ENCODE assay signal across 9 mouse cellular contexts in the genomic region with DNA sequence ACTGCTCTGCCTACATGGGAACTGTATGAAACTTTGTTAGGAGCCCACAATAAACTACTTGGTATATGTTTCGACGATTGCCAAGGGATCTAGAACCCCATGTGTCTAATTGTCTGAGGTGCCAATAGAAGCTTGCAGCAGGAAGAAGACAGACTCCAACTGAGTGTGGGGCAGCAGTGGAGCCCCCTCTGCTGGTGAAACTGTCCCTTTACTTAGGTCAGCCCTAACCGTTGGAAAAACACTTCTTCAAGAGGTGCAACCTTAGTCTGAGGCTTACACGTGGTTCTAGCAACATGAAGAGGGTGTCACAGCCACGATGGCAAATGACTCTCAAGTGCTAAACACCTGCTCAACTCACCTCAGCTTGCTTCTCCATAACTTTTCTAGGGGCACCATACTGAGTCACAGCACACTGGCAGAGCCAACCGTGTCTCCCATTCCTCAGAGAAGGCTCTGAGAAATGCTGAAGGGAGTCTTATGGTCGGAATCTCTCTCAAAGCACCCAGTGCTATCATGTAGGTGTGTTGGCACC. TPM values are rescaled to one million over a fixed set of nuclear protein-coding genes. Genes with fewer than 3 reads are reported as not detected.
DNase-seq lines count a peak whose midpoint lies in the region; ATAC-seq and TF ChIP-seq lines count a peak whose summit lies in the region.
"Had no signal": no experiment of that assay in that cellular context is flagged by ENCODE, and none has a peak within 500 bp of the region (broad histone marks: within the 10 kb centered on the region; RNA-seq: fewer than 3 reads in every experiment).

No protein-coding gene starts in this region.

- H3K27me3 ChIP-seq in splenic B cell, adult 2 months (ENCODE audit: control insufficient read depth, insufficient read depth, low read length, poor library complexity, severe bottlenecking): no peaks in the 10 kb centered on the region

- H3K4me3 ChIP-seq in layer of hippocampus, adult 2 months: no peak overlapping the region
- H3K4me3 ChIP-seq: erythroblast, embryonic 14.5 days had no signal

- no peaks in the 10 kb centered on the region for H3K36me3 ChIP-seq in splenic B cell, adult 2 months (ENCODE audit: control insufficient read depth, insufficient read depth, low read length, poor library complexity, severe bottlenecking)

- TF ChIP-seq CTCF in layer of hippocampus, adult 2 months (conservative IDR thresholded peaks at IDR 0.05): peak; percentile 86

- no peak overlapping the region for H3K27ac ChIP-seq in layer of hippocampus, adult 2 months

- peak; percentile 32 to 58; a peak in 2 of 4 replicates for ATAC-seq in hematopoietic stem cell, adult 5-6 weeks (replicated peaks in 1 of 2; ENCODE audit: insufficient read depth in 1 of 2, low FRiP score in 2 of 2, low TSS enrichment in 1 of 2, low read depth in 1 of 2, poor library complexity in 2 of 2, severe bottlenecking in 2 of 2)
- ATAC-seq in frontal cortex, adult (ENCODE audit: low TSS enrichment): no peak

- no peak for DNase-seq in layer of hippocampus, adult 2 months (ENCODE audit: low spot score in 2 of 2)
- DNase-seq in layer of hippocampus, adult 11-12 months (ENCODE audit: low spot score): no peak
- peak; percentile 43 for DNase-seq in ES-CJ7 (ENCODE audit: low read depth, low spot score)
- DNase-seq in adrenal gland, adult 8-10 months: peak; percentile 12
- DNase-seq in splenic B cell, adult 2 months (ENCODE audit: low read depth, low spot score): peak; percentile 35

RNA-seq across cellular contexts. Expression of gene Syt16, which starts 17.3 kb away (rescaled TPM):
- total RNA-seq in layer of hippocampus, adult 2 months (2021): 10 to 100 TPM; 51.5 to 56.6 TPM
- 1 to 10 TPM in 2 of 4 experiments, under 1 TPM in 2; 0.26 to 3.0 (median 1.0) TPM for total RNA-seq in adrenal gland, adult 8-10 months (2022)
- total RNA-seq in hematopoietic stem cell, adult 5-6 weeks (2017): 0.31 TPM in 1 of 2 replicates, not detected in the other
- total RNA-seq: liver, adult 2 months had no signal

RNA-seq across cellular contexts. Expression of gene Snapc1, which starts 50.5 kb away (rescaled TPM):
- 10 to 100 TPM; 34.5 to 35.7 TPM for total RNA-seq in layer of hippocampus, adult 2 months (2021)
- 10 to 100 TPM; 15.1 to 28.9 (median 23.2) TPM for total RNA-seq in adrenal gland, adult 8-10 months (2022)
- total RNA-seq in hematopoietic stem cell, adult 5-6 weeks (2017): 13.3 and 20.6 TPM in 2 replicates

Comparison
In these comparisons a context has a peak if more than half of its experiments do, and no peak if none do; other contexts are left out.
1. DNase-seq: peak in ES-CJ7 (single experiment), adrenal gland, adult 8-10 months (single experiment) and splenic B cell, adult 2 months (single experiment); none in layer of hippocampus, adult 2 months (0 of 2) and layer of hippocampus, adult 11-12 months (single experiment).
2. RNA of gene Syt16, which starts 17.3 kb away (total RNA-seq): 51.5 to 56.6 TPM in layer of hippocampus, adult 2 months; 0.26 to 3.0 TPM in adrenal gland, adult 8-10 months and 0.31 TPM in hematopoietic stem cell, adult 5-6 weeks; every median in the first group is over 10 times any median in the second.